Mouse (Mus musculus) lung, postnatal 0 days (tissue): ENCODE measurements around the gene Dlat.

ENCODE experiments used
- CTCF ChIP-seq: IDR thresholded peaks from 2 replicates; pipeline ENCODE4 v1.5.1; 2016; ENCODE audit warnings: antibody characterized with exemption, mild to moderate bottlenecking
- EP300 ChIP-seq: IDR thresholded peaks from 2 replicates; pipeline ENCODE4 v1.6.1; 2016; ENCODE audit warnings: antibody characterized with exemption, mild to moderate bottlenecking, control low read depth

- TF ChIP-seq CTCF (0 out of 2 replicates have a peak, but pooled peaks have one; percentile 14), EP300 (no peak)
Measured at GRCm38 (mm10) chr9:50698418-50699409, 39.1 kb upstream of the Dlat start.
